Mouse (Mus musculus): ENCODE data around the gene Dnah8.

GRCm38 (mm10) chr17:30859989-30860585, 235.9 kb downstream of the Dnah8 start:
- TF ChIP-seq POLR2A (IDR thresholded peaks at IDR 0.05; ENCODE audit: low read depth, low read length) (no peak), CTCF (IDR thresholded peaks at IDR 0.05; ENCODE audit: extremely low read depth, insufficient read length, insufficient replicate concordance, low read depth, low read length) (no peak)
